Mouse (Mus musculus) kidney, embryonic 14.5 days (tissue): ENCODE measurements at regions not wholly inside any gene's neighbourhood (a gene's known extent, or its start where the extent isn't known, plus 50 kb on each side); places are given as distances from the start of the nearest gene placed in this dataset.

Source experiments
- ATAC-seq: fragments of 200-750 bp; cut with Nextera tagmentation; 2 replicates; pipeline ENCODE4 v1.8.0; 2017; ENCODE audit warnings: moderate number of reproducible peaks, mild to moderate bottlenecking, moderate TSS enrichment, moderate library complexity; ENCODE audit not compliant: low FRiP score, low TSS enrichment
- H3K27ac ChIP-seq: fragments of 300-500 bp; sonication (generic); 2 replicates; pipeline ENCODE4 v1.5.1; 2014; ENCODE audit warnings: low read depth, mild to moderate bottlenecking, low read length, moderate library complexity, mixed read lengths
- H3K27me3 ChIP-seq: fragments of 300-500 bp; sonication (generic); 2 replicates; pipeline ENCODE4 v1.6.1; 2014; ENCODE audit warnings: mild to moderate bottlenecking, low read length; ENCODE audit not compliant: control insufficient read depth, insufficient read depth
- H3K36me3 ChIP-seq: fragments of 300-500 bp; sonication (generic); 2 replicates; pipeline ENCODE4 v1.6.1; 2014; ENCODE audit warnings: low read length, mixed read lengths; ENCODE audit not compliant: control insufficient read depth, insufficient read depth
- H3K4me1 ChIP-seq: fragments of 300-500 bp; sonication (generic); 2 replicates; pipeline ENCODE4 v1.6.1; 2014; ENCODE audit warnings: low read length, mixed read lengths; ENCODE audit not compliant: control insufficient read depth, insufficient read depth
- H3K4me2 ChIP-seq: fragments of 300-500 bp; sonication (generic); replicated peaks from 2 replicates; pipeline ENCODE4 v1.6.1; 2014; ENCODE audit warnings: low read depth, mild to moderate bottlenecking, low read length
- H3K4me3 ChIP-seq: fragments of 300-500 bp; sonication (generic); 2 replicates; pipeline ENCODE4 v1.5.1; 2014; ENCODE audit warnings: mild to moderate bottlenecking, low read length
- H3K9ac ChIP-seq: fragments of 300-500 bp; sonication (generic); 2 replicates; pipeline ENCODE4 v1.6.1; 2014; ENCODE audit warnings: low read depth, mild to moderate bottlenecking, low read length, moderate library complexity
- H3K9me3 ChIP-seq: fragments of 300-500 bp; sonication (generic); 2 replicates; pipeline ENCODE4 v1.6.1; 2016; ENCODE audit warnings: low read length; ENCODE audit not compliant: control insufficient read depth
- WGBS: fragments of 180-500 bp; shearing (Covaris S2); extraction: QIAGEN DNeasy Blood & Tissue Kit; methylation state at CpG from one replicate; pipeline ENCODE4 v1.1.7; 2014; 5-methylcytosine and 5-hydroxymethylcytosine counted together

DNA sequence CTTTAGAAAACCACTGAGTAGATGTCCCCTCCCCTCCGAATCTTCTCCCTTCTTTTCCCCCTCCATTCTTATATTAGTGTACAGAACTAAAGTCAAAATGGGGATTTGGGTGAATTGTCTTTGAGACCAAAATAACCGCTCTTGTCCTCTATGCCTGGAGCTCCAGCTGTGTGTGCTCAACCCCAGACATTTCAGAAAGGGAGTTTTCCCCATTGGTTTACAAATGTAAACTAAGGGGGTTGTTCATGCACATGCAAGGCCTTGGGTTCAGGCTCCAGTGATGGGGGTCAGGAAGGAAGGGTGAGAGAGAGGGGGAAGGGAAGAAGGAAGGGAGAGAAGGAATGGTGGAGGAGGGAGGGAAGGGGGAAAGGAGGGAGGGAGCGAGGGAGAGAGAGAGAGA lies 117.8 kb upstream of the Mycn start:
- WGBS: 66% methylated on average over 2 of the region's 3 CpGs
- Histone ChIP-seq H3K36me3 (no peaks in the 10 kb centered on the region), H3K9me3 (no peaks in the 10 kb centered on the region), H3K4me3 (no peak overlapping the region), H3K9ac (no peak overlapping the region), H3K4me1 (peaks cover 4% of the 10 kb centered on the region), H3K4me2 (no peak overlapping the region), H3K27ac (no peak overlapping the region), H3K27me3 (no peaks in the 10 kb centered on the region)
- ATAC-seq: peak; percentile 64; the same call in 1 of the 2 replicates

DNA sequence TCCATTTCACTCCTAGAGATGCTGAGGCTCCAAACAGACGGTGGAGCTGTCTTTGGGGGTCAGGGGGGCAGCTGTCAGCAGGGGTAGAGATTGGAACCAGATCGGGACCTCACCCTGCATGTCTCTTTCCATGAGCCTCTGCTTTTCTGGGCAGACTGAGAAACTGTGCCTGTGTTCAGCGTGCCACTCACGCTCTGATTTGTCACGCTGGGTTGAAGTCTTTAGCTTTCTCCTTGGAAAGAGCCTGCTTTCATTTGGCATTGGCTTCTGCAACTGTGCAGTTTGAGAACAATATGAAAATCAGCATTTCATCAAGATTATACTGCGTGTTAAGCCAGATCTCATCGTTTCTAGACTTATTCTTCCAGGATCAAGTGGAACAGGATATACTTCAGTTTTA lies 114.5 kb upstream of the Mycn start:
- Histone ChIP-seq H3K27ac (no peak overlapping the region), H3K4me3 (no peak overlapping the region), H3K4me1 (peaks cover 26% of the 10 kb centered on the region), H3K27me3 (no peaks in the 10 kb centered on the region), H3K9me3 (no peaks in the 10 kb centered on the region), H3K4me2 (no peak overlapping the region), H3K36me3 (no peaks in the 10 kb centered on the region), H3K9ac (no peak overlapping the region)
- WGBS: 67% methylated on average over 7 of the region's 7 CpGs
- no peak for ATAC-seq

DNA sequence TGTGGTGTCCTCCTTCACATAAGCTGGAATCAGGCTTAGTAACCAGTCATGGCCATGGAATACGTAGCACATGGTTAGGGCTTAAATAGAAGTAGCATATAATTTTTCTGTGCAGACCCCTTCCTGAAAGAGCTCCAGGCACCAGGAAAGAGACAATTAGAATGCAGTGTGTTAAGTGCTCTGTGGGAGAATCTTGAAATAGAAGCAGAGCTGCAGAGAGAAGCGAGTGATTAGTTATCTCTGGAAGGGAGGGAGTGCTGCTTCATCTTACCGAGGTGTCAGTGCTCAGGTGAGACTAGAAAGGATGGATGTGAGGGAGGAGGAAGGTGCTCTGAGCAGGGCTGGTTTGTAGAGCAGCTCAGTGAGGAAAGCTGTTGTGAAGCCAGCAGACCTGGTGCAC lies 112.9 kb upstream of the Mycn start:
- ATAC-seq: no peak
- H3K27ac ChIP-seq: peak overlapping the region; percentile 37; the same call in 1 of the 2 replicates
- peaks cover 32% of the 10 kb centered on the region for H3K4me1 ChIP-seq

DNA sequence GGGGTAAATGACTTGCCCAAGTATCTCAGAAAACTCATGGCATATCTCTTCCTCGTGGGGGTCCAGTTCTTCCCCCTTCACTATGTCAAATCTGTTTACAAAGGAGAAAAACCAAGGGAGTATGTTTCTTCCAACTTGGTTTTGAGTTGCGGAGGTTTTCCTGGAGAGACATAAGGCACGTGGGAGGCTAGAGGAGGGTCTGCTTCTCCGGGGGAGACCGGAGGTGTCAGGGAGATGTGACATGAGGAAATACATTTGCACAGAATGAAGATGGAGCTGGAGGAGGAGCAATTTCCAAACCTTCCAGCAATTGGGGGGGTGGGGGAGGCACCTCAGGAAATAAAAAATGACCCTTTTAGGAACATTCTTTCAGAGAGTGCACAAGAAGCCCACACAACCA lies 112.0 kb upstream of the Mycn start:
- ATAC-seq: no peak
- no peak overlapping the region for H3K9ac ChIP-seq
- H3K27ac ChIP-seq: no peak overlapping the region
- no peaks in the 10 kb centered on the region for H3K9me3 ChIP-seq
- H3K4me2 ChIP-seq: no peak overlapping the region
- H3K4me3 ChIP-seq: no peak overlapping the region
- H3K36me3 ChIP-seq: no peaks in the 10 kb centered on the region
- no peaks in the 10 kb centered on the region for H3K27me3 ChIP-seq
- WGBS: 23% methylated on average over 5 of the region's 5 CpGs
- H3K4me1 ChIP-seq: peaks cover 41% of the 10 kb centered on the region

More for the DNA sequence above, 112.9 kb upstream of the Mycn start:
- H3K4me2 ChIP-seq: no peak overlapping the region
- H3K9ac ChIP-seq: no peak overlapping the region
- H3K9me3 ChIP-seq: no peaks in the 10 kb centered on the region
- WGBS: 59% methylated on average over 3 of the region's 3 CpGs
- H3K4me3 ChIP-seq: no peak overlapping the region
- no peaks in the 10 kb centered on the region for H3K36me3 ChIP-seq
- no peaks in the 10 kb centered on the region for H3K27me3 ChIP-seq

DNA sequence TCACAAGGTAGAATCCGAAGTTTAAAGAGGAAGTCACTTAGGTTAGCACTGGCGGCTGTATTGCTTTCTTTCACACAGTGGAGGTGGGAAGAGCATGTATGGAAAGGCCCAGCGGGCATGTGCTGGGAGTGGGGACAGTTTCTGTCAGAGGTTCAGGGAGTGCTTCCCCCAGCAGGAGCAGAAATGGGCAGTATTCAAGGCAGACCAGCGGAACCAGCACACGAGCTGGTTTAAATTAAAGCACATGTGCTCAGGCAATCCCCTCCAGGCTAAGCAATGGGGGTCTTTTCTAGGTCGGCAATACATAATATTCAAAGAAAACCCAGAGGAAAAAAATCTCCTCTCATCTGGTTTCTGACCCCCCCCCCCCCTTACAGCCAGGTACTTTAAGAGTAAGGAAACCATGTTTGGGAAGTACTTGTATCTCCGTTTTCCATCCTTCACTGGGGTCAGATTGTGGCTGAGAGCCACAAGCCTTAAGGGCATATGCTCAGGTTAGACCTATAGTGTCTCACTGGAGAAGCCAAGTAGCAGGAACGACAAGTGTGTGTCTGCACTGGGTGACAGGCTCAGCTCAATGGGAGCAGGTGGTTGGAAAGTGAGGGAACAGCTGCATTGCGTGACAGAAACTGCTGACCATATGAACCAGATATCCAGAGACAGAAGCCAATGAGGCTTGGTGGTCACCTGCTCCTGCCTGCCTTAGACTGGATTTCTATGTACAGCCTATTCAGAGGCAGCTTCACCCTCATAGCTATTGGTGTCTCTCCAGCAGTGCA lies 111.3 kb upstream of the Mycn start:
- Histone ChIP-seq H3K27me3 (no peaks in the 10 kb centered on the region), H3K9me3 (no peaks in the 10 kb centered on the region), H3K4me1 (peaks cover 45% of the 10 kb centered on the region), H3K9ac (no peak overlapping the region), H3K36me3 (no peaks in the 10 kb centered on the region), H3K4me3 (no peak overlapping the region), H3K4me2 (no peak overlapping the region), H3K27ac (no peak overlapping the region)
- no peak for ATAC-seq
- WGBS: 56% methylated on average over 9 of the region's 9 CpGs

DNA sequence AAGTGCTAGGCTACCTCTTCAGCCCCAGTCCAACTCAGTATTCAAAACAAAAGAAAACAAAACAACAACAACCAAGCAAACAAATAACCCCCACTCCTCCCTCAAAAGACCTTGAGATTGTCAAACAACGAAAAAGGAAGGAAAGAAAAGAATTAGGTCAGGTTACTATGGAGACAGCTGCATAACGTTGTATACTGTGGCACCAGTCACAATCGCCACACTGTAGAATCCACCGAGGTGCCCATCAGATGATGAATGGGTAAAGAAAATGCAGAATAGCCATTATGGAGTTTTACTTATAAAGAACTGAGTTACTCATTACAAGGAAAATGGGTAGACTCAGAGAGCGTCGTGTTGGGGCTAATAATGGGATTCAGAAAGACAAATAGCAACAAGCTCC lies 110.5 kb upstream of the Mycn start:
- Histone ChIP-seq H3K4me2 (no peak overlapping the region), H3K4me1 (peaks cover 53% of the 10 kb centered on the region), H3K9ac (no peak overlapping the region), H3K4me3 (no peak overlapping the region), H3K9me3 (no peaks in the 10 kb centered on the region), H3K27me3 (no peaks in the 10 kb centered on the region), H3K36me3 (no peaks in the 10 kb centered on the region), H3K27ac (no peak overlapping the region)
- WGBS: 70% methylated on average over 6 of the region's 6 CpGs
- ATAC-seq: no peak

DNA sequence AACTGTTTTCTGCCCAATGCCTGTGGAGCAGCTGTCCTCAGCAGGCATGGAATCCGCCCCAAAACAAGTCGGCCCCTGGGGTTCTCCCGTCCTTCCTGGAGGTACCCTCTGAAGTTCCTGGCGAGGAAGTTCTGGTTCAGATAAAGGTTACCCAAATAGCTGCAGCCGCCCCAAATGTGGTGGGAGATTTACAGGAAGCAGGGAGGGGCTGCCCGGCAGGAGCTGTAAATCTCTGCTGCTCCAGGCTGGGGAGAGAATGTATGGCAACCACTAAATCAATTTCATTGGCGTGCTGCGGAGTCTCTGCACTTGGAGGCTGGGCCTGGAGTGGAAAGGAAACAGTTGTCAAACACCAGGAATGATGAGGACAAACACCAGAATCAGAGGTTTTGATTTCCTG lies 107.9 kb upstream of the Mycn start:
- Histone ChIP-seq H3K9me3 (no peaks in the 10 kb centered on the region), H3K4me2 (no peak overlapping the region; the same call in 1 of the 2 replicates), H3K36me3 (no peaks in the 10 kb centered on the region), H3K4me3 (no peak overlapping the region), H3K27me3 (no peaks in the 10 kb centered on the region), H3K27ac (peak overlapping the region; percentile 95; the same call in 1 of the 2 replicates), H3K9ac (no peak overlapping the region), H3K4me1 (peaks cover 52% of the 10 kb centered on the region)
- ATAC-seq: peak; percentile 85
- 10% methylated on average over 8 of the region's 8 CpGs for WGBS

DNA sequence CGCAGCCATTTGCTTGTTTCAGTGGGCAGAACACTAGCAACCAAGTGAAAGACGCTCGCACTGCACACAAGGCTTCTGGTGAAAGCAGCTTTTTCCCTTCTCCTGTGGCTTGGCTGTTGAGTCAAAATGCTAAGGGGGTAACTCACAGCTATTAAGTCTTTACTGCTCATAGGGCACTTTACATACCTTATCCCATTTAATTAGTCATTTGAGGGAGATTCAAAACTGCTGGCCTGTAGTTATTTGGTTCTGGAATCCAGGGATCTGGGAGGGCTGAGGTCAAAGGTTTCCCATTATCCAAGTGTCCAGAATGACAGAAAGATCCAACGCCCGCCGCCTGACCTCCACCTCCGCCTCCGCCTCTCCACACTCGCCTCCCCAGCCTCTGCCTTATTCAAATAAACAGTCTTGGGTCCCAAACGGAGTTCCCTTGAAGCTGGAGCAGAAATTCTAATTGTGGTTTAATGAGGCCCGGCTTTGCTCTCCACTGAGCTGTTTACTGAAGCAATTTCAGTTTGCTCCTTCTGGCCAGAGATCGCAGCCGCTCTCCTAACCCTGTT lies 106.5 kb upstream of the Mycn start:
- Histone ChIP-seq H3K9ac (peak overlapping the region; percentile 8; the same call in 1 of the 2 replicates), H3K36me3 (no peaks in the 10 kb centered on the region), H3K27me3 (no peaks in the 10 kb centered on the region), H3K27ac (peak overlapping the region; percentile 95), H3K4me3 (no peak overlapping the region), H3K4me1 (peaks cover 38% of the 10 kb centered on the region), H3K9me3 (no peaks in the 10 kb centered on the region), H3K4me2 (no peak overlapping the region)
- peak; percentile 76 for ATAC-seq
- 15% methylated on average over 13 of the region's 13 CpGs for WGBS

DNA sequence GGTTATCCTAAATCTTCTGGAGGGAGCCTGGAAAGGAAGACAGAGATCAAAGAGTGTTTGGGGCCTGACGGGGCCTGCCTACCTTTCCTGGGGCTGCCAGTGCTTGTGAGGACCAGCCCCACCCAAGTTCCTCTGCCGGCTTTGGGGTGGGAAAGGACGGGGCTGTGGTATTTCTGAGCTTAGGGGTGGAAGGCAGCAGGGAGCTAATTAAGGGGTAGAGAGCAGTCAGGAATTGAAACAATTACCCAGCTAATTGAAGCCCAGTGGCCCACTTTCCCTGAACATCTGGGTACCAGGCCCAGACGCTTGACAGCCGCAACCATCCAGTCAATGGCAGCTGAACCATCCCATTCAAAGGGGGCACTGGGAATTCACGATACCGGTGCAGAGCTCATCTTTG lies 101.2 kb upstream of the Mycn start:
- no peak overlapping the region for H3K9ac ChIP-seq
- no peak for ATAC-seq
- no peak overlapping the region for H3K4me3 ChIP-seq
- no peak overlapping the region for H3K4me2 ChIP-seq
- no peaks in the 10 kb centered on the region for H3K27me3 ChIP-seq
- peaks cover 9% of the 10 kb centered on the region for H3K4me1 ChIP-seq
- 82% methylated on average over 7 of the region's 7 CpGs for WGBS
- H3K36me3 ChIP-seq: no peaks in the 10 kb centered on the region
- H3K9me3 ChIP-seq: no peaks in the 10 kb centered on the region
- H3K27ac ChIP-seq: no peak overlapping the region
